Mouse (Mus musculus): ENCODE measurements around the gene Lpcat2b. TPM values are rescaled to one million over a fixed set of nuclear protein-coding genes. Genes with fewer than 3 reads are reported as not detected.

The Lpcat2b gene
- polyA plus RNA-seq, 1 experiment from 2014 or later = not detected

GRCm38 (mm10) chr5:107437464-107438281, 6.3 kb downstream of the Lpcat2b start, which contains the start of gene Btbd8:
Btbd8 (plus strand) TSS chr5:107437997.
- WGBS = under 1% methylated on average over 38 of the region's 51 CpGs
- Histone ChIP-seq H3K36me3 (ENCODE audit: control insufficient read depth, insufficient read depth, low read length) (no peaks in the 10 kb centered on the region), H3K27ac (replicated peaks; ENCODE audit: low read depth, low read length) (0 out of 2 replicates have a peak within 1 kb of the TSS, but pooled peaks have one; percentile 49), H3K9me3 (ENCODE audit: control insufficient read depth, low read length) (no peaks in the 10 kb centered on the region), H3K27me3 (ENCODE audit: control insufficient read depth, insufficient read depth, low read length) (no peaks in the 10 kb centered on the region), H3K9ac (ENCODE audit: low read length) (peak within 1 kb of the TSS; percentile 88), H3K4me3 (ENCODE audit: low read depth, low read length) (peak within 1 kb of the TSS; percentile 68), H3K4me2 (ENCODE audit: low read depth, severe bottlenecking) (peak within 1 kb of the TSS; percentile 48), H3K4me1 (ENCODE audit: control insufficient read depth, insufficient read depth, low read length) (no peaks in the 10 kb centered on the region)
- DNase-seq (ENCODE audit: low spot score) = peak; percentile 96
- ATAC-seq (ENCODE audit: insufficient number of reproducible peaks, low FRiP score, low TSS enrichment, low read depth) = peak; percentile 91

GRCm38 (mm10) chr5:107438353-107438752, 7.0 kb downstream of the Lpcat2b start:
- Histone ChIP-seq H3K9me3 (ENCODE audit: control insufficient read depth, low read length) (no peaks in the 10 kb centered on the region), H3K4me1 (ENCODE audit: control insufficient read depth, insufficient read depth, low read length) (no peaks in the 10 kb centered on the region), H3K27me3 (ENCODE audit: control insufficient read depth, insufficient read depth, low read length) (no peaks in the 10 kb centered on the region), H3K27ac (replicated peaks; ENCODE audit: low read depth, low read length) (no peak overlapping the region), H3K36me3 (ENCODE audit: control insufficient read depth, insufficient read depth, low read length) (no peaks in the 10 kb centered on the region), H3K9ac (ENCODE audit: low read length) (peak overlapping the region; percentile 88), H3K4me2 (ENCODE audit: low read depth, severe bottlenecking) (peak overlapping the region; percentile 48), H3K4me3 (ENCODE audit: low read depth, low read length) (peak overlapping the region; percentile 68)
- DNase-seq (ENCODE audit: low spot score) (no peak), ATAC-seq (ENCODE audit: insufficient number of reproducible peaks, low FRiP score, low TSS enrichment, low read depth) (peak; percentile 35; the same call in 1 of the 2 replicates)
- WGBS = 23% methylated on average over 7 of the region's 7 CpGs

- DNase-seq (ENCODE audit: low spot score) (no peak), ATAC-seq (ENCODE audit: insufficient number of reproducible peaks, low FRiP score, low TSS enrichment, low read depth) (no peak)
- Histone ChIP-seq H3K27me3 (ENCODE audit: control insufficient read depth, insufficient read depth, low read length) (no peaks in the 10 kb centered on the region), H3K36me3 (ENCODE audit: control insufficient read depth, insufficient read depth, low read length) (no peaks in the 10 kb centered on the region), H3K9me3 (ENCODE audit: control insufficient read depth, low read length) (no peaks in the 10 kb centered on the region), H3K27ac (replicated peaks; ENCODE audit: low read depth, low read length) (no peak overlapping the region), H3K9ac (ENCODE audit: low read length) (no peak overlapping the region), H3K4me2 (ENCODE audit: low read depth, severe bottlenecking) (no peak overlapping the region), H3K4me1 (ENCODE audit: control insufficient read depth, insufficient read depth, low read length) (no peaks in the 10 kb centered on the region), H3K4me3 (ENCODE audit: low read depth, low read length) (no peak overlapping the region)
- 83% methylated on average over 5 of the region's 5 CpGs for WGBS
These were observed 10.5 kb downstream of the Lpcat2b start for GRCm38 (mm10) chr5:107441881-107442280.

GRCm38 (mm10) chr5:107444251-107444650, 12.9 kb downstream of the Lpcat2b start:
- ATAC-seq (ENCODE audit: insufficient number of reproducible peaks, low FRiP score, low TSS enrichment, low read depth) (no peak), DNase-seq (ENCODE audit: low spot score) (no peak)
- H3K27ac ChIP-seq (replicated peaks; ENCODE audit: low read depth, low read length) = no peak overlapping the region
- H3K9me3 ChIP-seq (ENCODE audit: control insufficient read depth, low read length) = no peaks in the 10 kb centered on the region
- H3K4me3 ChIP-seq (ENCODE audit: low read depth, low read length) = no peak overlapping the region
- no peaks in the 10 kb centered on the region for H3K27me3 ChIP-seq (ENCODE audit: control insufficient read depth, insufficient read depth, low read length)
- no peak overlapping the region for H3K4me2 ChIP-seq (ENCODE audit: low read depth, severe bottlenecking)
- WGBS = 96% methylated on average over 4 of the region's 4 CpGs
- H3K4me1 ChIP-seq (ENCODE audit: control insufficient read depth, insufficient read depth, low read length) = no peaks in the 10 kb centered on the region
- H3K36me3 ChIP-seq (ENCODE audit: control insufficient read depth, insufficient read depth, low read length) = no peaks in the 10 kb centered on the region
- H3K9ac ChIP-seq (ENCODE audit: low read length) = no peak overlapping the region

- Histone ChIP-seq H3K4me3 (ENCODE audit: low read depth, low read length) (no peak overlapping the region), H3K27me3 (ENCODE audit: control insufficient read depth, insufficient read depth, low read length) (no peaks in the 10 kb centered on the region), H3K27ac (replicated peaks; ENCODE audit: low read depth, low read length) (no peak overlapping the region), H3K9me3 (ENCODE audit: control insufficient read depth, low read length) (no peaks in the 10 kb centered on the region), H3K36me3 (ENCODE audit: control insufficient read depth, insufficient read depth, low read length) (no peaks in the 10 kb centered on the region), H3K4me1 (ENCODE audit: control insufficient read depth, insufficient read depth, low read length) (no peaks in the 10 kb centered on the region), H3K4me2 (ENCODE audit: low read depth, severe bottlenecking) (no peak overlapping the region), H3K9ac (ENCODE audit: low read length) (no peak overlapping the region)
- ATAC-seq (ENCODE audit: insufficient number of reproducible peaks, low FRiP score, low TSS enrichment, low read depth) (no peak), DNase-seq (ENCODE audit: low spot score) (no peak)
- 90% methylated on average over 4 of the region's 4 CpGs for WGBS
These were observed 16.6 kb downstream of the Lpcat2b start for GRCm38 (mm10) chr5:107447977-107448376.

GRCm38 (mm10) chr5:107448784-107449183, 17.4 kb downstream of the Lpcat2b start:
- H3K4me2 ChIP-seq (ENCODE audit: low read depth, severe bottlenecking) = no peak overlapping the region
- no peak for DNase-seq (ENCODE audit: low spot score)
- H3K9me3 ChIP-seq (ENCODE audit: control insufficient read depth, low read length) = no peaks in the 10 kb centered on the region
- H3K9ac ChIP-seq (ENCODE audit: low read length) = no peak overlapping the region
- H3K27me3 ChIP-seq (ENCODE audit: control insufficient read depth, insufficient read depth, low read length) = no peaks in the 10 kb centered on the region
- no peaks in the 10 kb centered on the region for H3K36me3 ChIP-seq (ENCODE audit: control insufficient read depth, insufficient read depth, low read length)
- ATAC-seq (ENCODE audit: insufficient number of reproducible peaks, low FRiP score, low TSS enrichment, low read depth) = no peak
- no peaks in the 10 kb centered on the region for H3K4me1 ChIP-seq (ENCODE audit: control insufficient read depth, insufficient read depth, low read length)
- 88% methylated on average over 4 of the region's 4 CpGs for WGBS
- no peak overlapping the region for H3K4me3 ChIP-seq (ENCODE audit: low read depth, low read length)
- H3K27ac ChIP-seq (replicated peaks; ENCODE audit: low read depth, low read length) = no peak overlapping the region

GRCm38 (mm10) chr5:107449620-107450019, 18.3 kb downstream of the Lpcat2b start:
- Histone ChIP-seq H3K27me3 (ENCODE audit: control insufficient read depth, insufficient read depth, low read length) (no peaks in the 10 kb centered on the region), H3K4me1 (ENCODE audit: control insufficient read depth, insufficient read depth, low read length) (no peaks in the 10 kb centered on the region), H3K36me3 (ENCODE audit: control insufficient read depth, insufficient read depth, low read length) (no peaks in the 10 kb centered on the region), H3K27ac (replicated peaks; ENCODE audit: low read depth, low read length) (no peak overlapping the region), H3K4me3 (ENCODE audit: low read depth, low read length) (no peak overlapping the region), H3K9me3 (ENCODE audit: control insufficient read depth, low read length) (no peaks in the 10 kb centered on the region), H3K9ac (ENCODE audit: low read length) (no peak overlapping the region), H3K4me2 (ENCODE audit: low read depth, severe bottlenecking) (no peak overlapping the region)
- WGBS = 85% methylated on average over 5 of the region's 5 CpGs
- DNase-seq (ENCODE audit: low spot score) = no peak
- no peak for ATAC-seq (ENCODE audit: insufficient number of reproducible peaks, low FRiP score, low TSS enrichment, low read depth)

- no peaks in the 10 kb centered on the region for H3K27me3 ChIP-seq (ENCODE audit: control insufficient read depth, insufficient read depth, low read length)
- no peaks in the 10 kb centered on the region for H3K36me3 ChIP-seq (ENCODE audit: control insufficient read depth, insufficient read depth, low read length)
- no peak overlapping the region for H3K9ac ChIP-seq (ENCODE audit: low read length)
- no peaks in the 10 kb centered on the region for H3K9me3 ChIP-seq (ENCODE audit: control insufficient read depth, low read length)
- H3K4me3 ChIP-seq (ENCODE audit: low read depth, low read length) = no peak overlapping the region
- no peaks in the 10 kb centered on the region for H3K4me1 ChIP-seq (ENCODE audit: control insufficient read depth, insufficient read depth, low read length)
- H3K27ac ChIP-seq (replicated peaks; ENCODE audit: low read depth, low read length) = no peak overlapping the region
- no peak overlapping the region for H3K4me2 ChIP-seq (ENCODE audit: low read depth, severe bottlenecking)
- ATAC-seq (ENCODE audit: insufficient number of reproducible peaks, low FRiP score, low TSS enrichment, low read depth) = no peak
- DNase-seq (ENCODE audit: low spot score) = no peak
- WGBS = 93% methylated on average over 5 of the region's 5 CpGs
These were observed 18.9 kb downstream of the Lpcat2b start for GRCm38 (mm10) chr5:107450299-107450698.
